Mouse (Mus musculus) heart, embryonic 10.5 days (tissue): ENCODE measurements around the gene Gm20379. TPM values are rescaled to one million over a fixed set of nuclear protein-coding genes. Genes with fewer than 3 reads are reported as not detected.
A peak's percentile ranks its signal among the peaks of the same experiment; 100 is the strongest.

ENCODE experiments used
- DNase-seq: peaks from one replicate; pipeline ENCODE4 v3.0.0-alpha.2; 2017; ENCODE audit warnings: low spot score
- H3K27ac ChIP-seq: fragments of 300-500 bp; sonication (generic); 2 replicates; pipeline ENCODE4 v1.5.1; 2016; ENCODE audit warnings: mild to moderate bottlenecking
- H3K27me3 ChIP-seq: fragments of 300-500 bp; sonication (generic); 2 replicates; pipeline ENCODE4 v1.6.1; 2016; ENCODE audit warnings: mild to moderate bottlenecking; ENCODE audit not compliant: poor library complexity, insufficient read depth, severe bottlenecking
- H3K36me3 ChIP-seq: fragments of 300-500 bp; sonication (generic); 2 replicates; pipeline ENCODE4 v1.6.1; 2016; ENCODE audit warnings: mild to moderate bottlenecking, moderate library complexity
- H3K4me1 ChIP-seq: fragments of 300-500 bp; sonication (generic); 2 replicates; pipeline ENCODE4 v1.6.1; 2016; ENCODE audit warnings: mild to moderate bottlenecking
- H3K4me3 ChIP-seq: fragments of 300-500 bp; sonication (generic); 2 replicates; pipeline ENCODE4 v1.5.1; 2016; ENCODE audit warnings: mild to moderate bottlenecking, moderate library complexity
- H3K9me3 ChIP-seq: fragments of 300-500 bp; sonication (generic); 2 replicates; pipeline ENCODE4 v1.6.1; 2016; ENCODE audit warnings: mild to moderate bottlenecking, moderate library complexity
- WGBS: fragments of 180-500 bp; shearing (Covaris S2); methylation state at CpG from one replicate; pipeline ENCODE4 v1.1.7; 2016; 5-methylcytosine and 5-hydroxymethylcytosine counted together
- polyA plus RNA-seq: library from polyadenylated mRNA; unstranded; fragments of >200 nt; fragmentation: Nextera tagmentation; extraction: Ambion mirVana; gene quantifications from 2 replicates; pipeline ENCODE4 v1.2.1, GENCODE M21; 2016

Gene Gm20379
- polyA plus RNA-seq, 1 experiment from 2014 or later: 0.79 TPM

- H3K36me3 ChIP-seq: peaks cover 69% of the 10 kb centered on the region
Observed at GRCm38 (mm10) chr13:92344033-92344432, 38.3 kb downstream of the Gm20379 start.

GRCm38 (mm10) chr13:92346338-92346737 lies 40.6 kb downstream of the Gm20379 start:
- WGBS: 90% methylated on average over 5 of the region's 5 CpGs

More at GRCm38 (mm10) chr13:92344033-92344432, 38.3 kb downstream of the Gm20379 start:
- Histone ChIP-seq H3K4me3 (no peak overlapping the region), H3K27me3 (no peaks in the 10 kb centered on the region), H3K9me3 (no peaks in the 10 kb centered on the region), H3K4me1 (no peaks in the 10 kb centered on the region), H3K27ac (no peak overlapping the region)
- WGBS: 93% methylated on average over 8 of the region's 8 CpGs
- no peak for DNase-seq

GRCm38 (mm10) chr13:92351100-92351499 lies 45.3 kb downstream of the Gm20379 start:
- Histone ChIP-seq H3K4me1 (peaks cover 13% of the 10 kb centered on the region; the same call in 1 of the 2 replicates), H3K36me3 (peaks cover 33% of the 10 kb centered on the region), H3K4me3 (no peak overlapping the region), H3K9me3 (no peaks in the 10 kb centered on the region), H3K27ac (no peak overlapping the region), H3K27me3 (no peaks in the 10 kb centered on the region)
- no peak for DNase-seq
- 94% methylated on average over 6 of the region's 6 CpGs for WGBS

More at GRCm38 (mm10) chr13:92346338-92346737, 40.6 kb downstream of the Gm20379 start:
- no peak overlapping the region for H3K27ac ChIP-seq
- H3K4me3 ChIP-seq: no peak overlapping the region
- H3K9me3 ChIP-seq: no peaks in the 10 kb centered on the region
- peaks cover 66% of the 10 kb centered on the region for H3K36me3 ChIP-seq
- H3K27me3 ChIP-seq: no peaks in the 10 kb centered on the region
- no peaks in the 10 kb centered on the region for H3K4me1 ChIP-seq
- DNase-seq: no peak

- Histone ChIP-seq H3K27me3 (no peaks in the 10 kb centered on the region), H3K9me3 (no peaks in the 10 kb centered on the region), H3K4me1 (peaks cover 19% of the 10 kb centered on the region; the same call in 1 of the 2 replicates), H3K27ac (peak overlapping the region; percentile 96), H3K4me3 (peak overlapping the region; percentile 81), H3K36me3 (peaks cover 21% of the 10 kb centered on the region)
- WGBS: 28% methylated on average over 4 of the region's 4 CpGs
- no peak for DNase-seq
Observed at GRCm38 (mm10) chr13:92353956-92354355, 48.2 kb downstream of the Gm20379 start.

GRCm38 (mm10) chr13:92354456-92355271 lies 48.9 kb downstream of the Gm20379 start, which contains the start of the genes Dhfr and Msh3:
TSS of gene Dhfr (plus strand) at chr13:92354726.
TSS of gene Msh3 (minus strand) at chr13:92355003.
- peak; percentile 99 for DNase-seq
- peaks cover 22% of the 10 kb centered on the region for H3K36me3 ChIP-seq
- H3K9me3 ChIP-seq: no peaks in the 10 kb centered on the region
- H3K4me1 ChIP-seq: peaks cover 19% of the 10 kb centered on the region; the same call in 1 of the 2 replicates
- no peaks in the 10 kb centered on the region for H3K27me3 ChIP-seq
- WGBS: under 1% methylated on average over 75 of the region's 76 CpGs
- H3K4me3 ChIP-seq: peak within 1 kb of the TSS; percentile 81
- peak within 1 kb of the TSS; percentile 96 for H3K27ac ChIP-seq

- peaks cover 19% of the 10 kb centered on the region; the same call in 1 of the 2 replicates for H3K4me1 ChIP-seq
- peak overlapping the region; percentile 96 for H3K27ac ChIP-seq
- no peak for DNase-seq
- H3K9me3 ChIP-seq: no peaks in the 10 kb centered on the region
- no peaks in the 10 kb centered on the region for H3K27me3 ChIP-seq
- H3K36me3 ChIP-seq: peaks cover 27% of the 10 kb centered on the region
- H3K4me3 ChIP-seq: peak overlapping the region; percentile 81
- WGBS: under 1% methylated on average over 24 of the region's 24 CpGs
Observed at GRCm38 (mm10) chr13:92355272-92355643, 49.5 kb downstream of the Gm20379 start.

- H3K4me1 ChIP-seq: peaks cover 19% of the 10 kb centered on the region; the same call in 1 of the 2 replicates
- no peak for DNase-seq
- H3K9me3 ChIP-seq: no peaks in the 10 kb centered on the region
- 80% methylated on average over 7 of the region's 7 CpGs for WGBS
- no peak overlapping the region for H3K27ac ChIP-seq
- H3K36me3 ChIP-seq: peaks cover 31% of the 10 kb centered on the region
- H3K27me3 ChIP-seq: no peaks in the 10 kb centered on the region
- peak overlapping the region; percentile 81 for H3K4me3 ChIP-seq
Observed at GRCm38 (mm10) chr13:92356376-92356775, 50.6 kb downstream of the Gm20379 start.

Other genes with a start within 250 kb of the Gm20379 start
- gene Rasgrf2, start 174.3 kb upstream of the Gm20379 start, polyA plus RNA-seq: 0.39 and 1.1 TPM in 2 replicates
- gene Dhfr, start 48.7 kb downstream of the Gm20379 start, polyA plus RNA-seq: 15.7 and 20.4 TPM in 2 replicates
- gene Msh3, start 49.0 kb downstream of the Gm20379 start, polyA plus RNA-seq: 19.7 and 23.6 TPM in 2 replicates
- gene Ankrd34b, start 119.9 kb downstream of the Gm20379 start, polyA plus RNA-seq: 0.09 and 0.10 TPM in 2 replicates
- gene Fam151b, start 178.0 kb downstream of the Gm20379 start, polyA plus RNA-seq: not detected in 2 replicates
- gene Zfyve16, start 224.9 kb downstream of the Gm20379 start, polyA plus RNA-seq: 10.0 and 10.1 TPM in 2 replicates